Mouse (Mus musculus): ENCODE data around the gene Olfr1048. TPM values are rescaled to one million over a fixed set of nuclear protein-coding genes. Genes with fewer than 3 reads are reported as not detected.

The Olfr1048 gene
- not detected in 2 replicates for polyA plus RNA-seq (2015; fragmentation: Nextera tagmentation; extraction: Ambion mirVana)

GRCm38 (mm10) chr2:86240189-86240588 lies at the start of gene Olfr1048:
Olfr1048 (minus strand) TSS chr2:86240289.

GRCm38 (mm10) chr2:86278988-86279387 lies 38.9 kb upstream of the Olfr1048 start, which contains the start of gene Olfr1051:
Olfr1051 (minus strand) TSS chr2:86279088.

GRCm38 (mm10) chr2:86258228-86258627 lies 18.1 kb upstream of the Olfr1048 start, which contains the start of gene Olfr1049:
Olfr1049 (minus strand) TSS chr2:86258328.

GRCm38 (mm10) chr2:86231301-86231700 lies 8.8 kb downstream of the Olfr1048 start, which contains the start of gene Olfr1047:
Olfr1047 (minus strand) TSS chr2:86231401.

GRCm38 (mm10) chr2:86219214-86219613 lies 20.9 kb downstream of the Olfr1048 start, which contains the start of gene Olfr1046:
Olfr1046 (minus strand) TSS chr2:86219314.

GRCm38 (mm10) chr2:86202909-86203308 lies 37.2 kb downstream of the Olfr1048 start, which contains the start of gene Olfr1045:
Olfr1045 (minus strand) TSS chr2:86203009.

GRCm38 (mm10) chr2:86185583-86185982 lies 54.5 kb downstream of the Olfr1048 start, which contains the start of gene Olfr52:
Olfr52 (minus strand) TSS chr2:86185683.

Other genes starting within 250 kb of the Olfr1048 start
- not detected in 2 replicates for gene Olfr1031, start 250.0 kb downstream of the Olfr1048 start, polyA plus RNA-seq (2015; fragmentation: Nextera tagmentation; extraction: Ambion mirVana)
- not detected in 2 replicates for gene Olfr1032, start 234.7 kb downstream of the Olfr1048 start, polyA plus RNA-seq (2015; fragmentation: Nextera tagmentation; extraction: Ambion mirVana)
- gene Olfr1033, start 219.7 kb downstream of the Olfr1048 start, polyA plus RNA-seq (2015; fragmentation: Nextera tagmentation; extraction: Ambion mirVana) = 41.0 TPM in 2 replicates
- gene Olfr1034, start 194.4 kb downstream of the Olfr1048 start, polyA plus RNA-seq (2015; fragmentation: Nextera tagmentation; extraction: Ambion mirVana) = 0.07 TPM in 2 replicates
- not detected in 2 replicates for gene Olfr1036, start 166.3 kb downstream of the Olfr1048 start, polyA plus RNA-seq (2015; fragmentation: Nextera tagmentation; extraction: Ambion mirVana)
- not detected in 2 replicates for gene Olfr1037, start 152.9 kb downstream of the Olfr1048 start, polyA plus RNA-seq (2015; fragmentation: Nextera tagmentation; extraction: Ambion mirVana)
- gene Olfr1039, start 104.4 kb downstream of the Olfr1048 start, polyA plus RNA-seq (2015; fragmentation: Nextera tagmentation; extraction: Ambion mirVana) = not detected in 2 replicates
- gene Olfr1040, start 93.6 kb downstream of the Olfr1048 start, polyA plus RNA-seq (2015; fragmentation: Nextera tagmentation; extraction: Ambion mirVana) = not detected in 2 replicates
- gene Olfr1042, start 78.5 kb downstream of the Olfr1048 start, polyA plus RNA-seq (2015; fragmentation: Nextera tagmentation; extraction: Ambion mirVana) = not detected in 2 replicates
- not detected in 2 replicates for gene Olfr1043, start 72.8 kb downstream of the Olfr1048 start, polyA plus RNA-seq (2015; fragmentation: Nextera tagmentation; extraction: Ambion mirVana)
- gene Olfr1044, start 62.5 kb downstream of the Olfr1048 start, polyA plus RNA-seq (2015; fragmentation: Nextera tagmentation; extraction: Ambion mirVana) = not detected in 2 replicates
- gene Olfr52, start 54.6 kb downstream of the Olfr1048 start, polyA plus RNA-seq (2015; fragmentation: Nextera tagmentation; extraction: Ambion mirVana) = not detected in 2 replicates
- gene Olfr1045, start 37.3 kb downstream of the Olfr1048 start, polyA plus RNA-seq (2015; fragmentation: Nextera tagmentation; extraction: Ambion mirVana) = not detected in 2 replicates
- gene Olfr1046, start 21.0 kb downstream of the Olfr1048 start, polyA plus RNA-seq (2015; fragmentation: Nextera tagmentation; extraction: Ambion mirVana) = not detected in 2 replicates
- not detected in 2 replicates for gene Olfr1047, start 8.9 kb downstream of the Olfr1048 start, polyA plus RNA-seq (2015; fragmentation: Nextera tagmentation; extraction: Ambion mirVana)
- not detected in 2 replicates for gene Olfr1049, start 18.0 kb upstream of the Olfr1048 start, polyA plus RNA-seq (2015; fragmentation: Nextera tagmentation; extraction: Ambion mirVana)
- not detected in 2 replicates for gene Olfr1051, start 38.8 kb upstream of the Olfr1048 start, polyA plus RNA-seq (2015; fragmentation: Nextera tagmentation; extraction: Ambion mirVana)
- not detected in 2 replicates for gene Olfr1052, start 52.2 kb upstream of the Olfr1048 start, polyA plus RNA-seq (2015; fragmentation: Nextera tagmentation; extraction: Ambion mirVana)
- not detected in 2 replicates for gene Olfr1053, start 75.0 kb upstream of the Olfr1048 start, polyA plus RNA-seq (2015; fragmentation: Nextera tagmentation; extraction: Ambion mirVana)
- not detected in 2 replicates for gene Olfr1054, start 95.1 kb upstream of the Olfr1048 start, polyA plus RNA-seq (2015; fragmentation: Nextera tagmentation; extraction: Ambion mirVana)
- gene Olfr1055, start 110.0 kb upstream of the Olfr1048 start, polyA plus RNA-seq (2015; fragmentation: Nextera tagmentation; extraction: Ambion mirVana) = not detected in 2 replicates
- gene Olfr1056, start 122.2 kb upstream of the Olfr1048 start, polyA plus RNA-seq (2015; fragmentation: Nextera tagmentation; extraction: Ambion mirVana) = not detected in 2 replicates
- gene Olfr1057, start 138.1 kb upstream of the Olfr1048 start, polyA plus RNA-seq (2015; fragmentation: Nextera tagmentation; extraction: Ambion mirVana) = not detected in 2 replicates
- gene Olfr1058, start 148.3 kb upstream of the Olfr1048 start, polyA plus RNA-seq (2015; fragmentation: Nextera tagmentation; extraction: Ambion mirVana) = not detected in 2 replicates
- not detected in 2 replicates for gene Olfr1061, start 173.8 kb upstream of the Olfr1048 start, polyA plus RNA-seq (2015; fragmentation: Nextera tagmentation; extraction: Ambion mirVana)
- gene Olfr1062, start 186.5 kb upstream of the Olfr1048 start, polyA plus RNA-seq (2015; fragmentation: Nextera tagmentation; extraction: Ambion mirVana) = not detected in 2 replicates
- not detected in 2 replicates for gene Olfr1065, start 210.3 kb upstream of the Olfr1048 start, polyA plus RNA-seq (2015; fragmentation: Nextera tagmentation; extraction: Ambion mirVana)
- gene Olfr1066, start 216.0 kb upstream of the Olfr1048 start, polyA plus RNA-seq (2015; fragmentation: Nextera tagmentation; extraction: Ambion mirVana) = not detected in 2 replicates
- gene Olfr228, start 247.1 kb upstream of the Olfr1048 start, polyA plus RNA-seq (2015; fragmentation: Nextera tagmentation; extraction: Ambion mirVana) = not detected in 2 replicates

All from urinary bladder, postnatal 0 days (tissue).